Mouse (Mus musculus) lung, adult 18-20 months (tissue): ENCODE data around the gene Tmem164.
A peak's percentile ranks its signal among the peaks of the same experiment; 100 is the strongest.

Experiments
- DNase-seq, 2 experiments: peaks; one replicate each; pipeline ENCODE4 v3.0.0; 2022; ENCODE audit warnings: mixed read lengths in 2 of 2

The Tmem164 gene

DNA sequence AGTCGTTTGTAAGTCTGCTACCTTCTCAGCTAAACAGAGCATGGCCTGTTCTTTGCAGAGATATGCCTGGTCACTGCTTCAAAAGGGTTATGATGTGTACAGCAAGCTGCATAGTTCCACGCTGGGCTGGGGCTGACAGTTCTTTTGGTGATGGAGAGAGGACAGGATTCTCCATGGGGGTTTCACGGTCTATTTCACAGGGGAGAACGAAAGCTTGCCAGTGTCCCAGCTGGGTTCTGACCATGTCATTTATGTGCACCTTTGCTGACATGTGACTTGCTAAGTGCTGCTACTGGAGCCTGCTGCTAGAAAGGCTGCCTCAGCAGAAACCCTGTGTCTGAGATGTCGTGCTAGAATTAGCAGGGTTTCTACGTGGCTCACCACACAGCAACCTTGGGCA is 74.3 kb downstream of the Tmem164 start:
- no peak for DNase-seq

DNA sequence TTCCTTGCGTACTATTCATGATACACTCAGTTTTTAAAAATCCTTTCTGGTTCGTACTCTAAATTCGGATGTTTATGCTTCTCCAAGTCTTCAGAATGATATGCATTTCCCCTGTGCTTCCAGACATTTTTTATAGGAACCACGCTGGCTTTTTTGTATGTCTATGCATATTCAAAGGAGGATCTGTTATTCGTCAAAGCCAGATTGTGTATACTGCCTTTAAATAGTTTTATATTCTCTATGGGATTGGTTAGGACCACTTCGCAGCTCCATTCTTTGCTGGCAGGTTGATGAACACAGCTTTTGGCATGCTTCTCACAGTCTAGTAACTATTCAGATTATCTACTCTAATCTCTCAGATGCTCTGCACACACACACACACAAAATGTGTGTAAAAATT is 79.2 kb downstream of the Tmem164 start:
- no peak for DNase-seq

DNA sequence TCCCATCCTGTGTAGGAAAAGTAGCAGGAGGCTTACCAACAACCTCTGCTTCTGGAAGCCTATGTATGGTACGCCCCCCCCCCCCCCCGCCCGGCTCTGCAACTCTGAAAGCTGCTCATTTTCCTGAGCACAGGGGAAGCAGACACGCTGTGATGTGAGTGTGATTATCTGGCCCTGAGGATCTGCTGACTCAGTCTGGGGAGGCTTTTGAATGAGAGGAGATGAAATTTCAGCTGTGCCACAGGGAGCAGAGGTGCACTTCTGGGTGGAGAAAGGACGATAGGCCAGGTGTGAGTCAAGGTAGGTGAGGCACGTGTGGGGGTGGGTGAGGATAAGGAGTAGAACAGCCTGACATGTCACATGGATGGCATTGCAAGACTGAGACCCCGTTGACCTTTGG is 82.1 kb downstream of the Tmem164 start:
- DNase-seq: no peak

DNA sequence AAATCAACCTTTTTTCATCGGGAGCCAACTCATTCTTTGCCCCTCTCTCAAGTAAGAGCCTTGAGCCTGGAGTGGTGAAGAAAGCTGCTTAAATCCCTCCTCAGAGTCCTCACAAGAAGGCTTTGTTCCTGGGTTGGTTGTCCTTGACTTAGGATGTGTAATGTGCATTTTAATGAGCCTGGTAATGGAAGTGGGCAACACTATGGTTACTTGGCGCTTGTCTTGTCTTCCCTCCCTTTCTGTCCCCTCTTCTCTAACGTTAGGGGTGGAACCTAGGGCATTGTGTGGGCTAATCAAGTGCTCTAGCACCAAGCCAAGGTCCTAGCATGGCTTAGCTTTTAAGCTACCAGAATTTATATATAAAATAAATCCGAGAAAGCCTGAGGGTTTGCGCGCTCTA is 88.5 kb downstream of the Tmem164 start:
- no peak for DNase-seq

DNA sequence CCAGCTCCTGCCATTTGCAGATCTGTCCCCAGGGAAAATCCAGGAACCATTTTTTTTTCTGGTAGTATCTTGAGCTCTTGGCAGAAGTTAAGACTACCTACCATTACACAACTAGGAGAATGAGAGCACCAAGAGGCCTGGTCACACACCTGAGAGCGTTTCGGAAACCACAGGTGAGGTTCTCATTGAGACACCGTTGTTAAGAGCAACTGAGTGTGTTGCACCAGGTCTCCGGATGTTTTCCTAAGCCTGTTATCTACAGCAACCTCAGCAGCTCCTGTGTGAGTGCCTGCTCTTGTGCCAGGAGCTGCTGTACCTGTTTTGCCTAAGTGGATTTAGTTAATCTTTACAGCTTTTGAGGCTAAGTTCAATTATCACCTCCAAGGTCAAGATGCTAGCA is 92.5 kb downstream of the Tmem164 start:
- DNase-seq: peak; percentile 68 to 69

DNA sequence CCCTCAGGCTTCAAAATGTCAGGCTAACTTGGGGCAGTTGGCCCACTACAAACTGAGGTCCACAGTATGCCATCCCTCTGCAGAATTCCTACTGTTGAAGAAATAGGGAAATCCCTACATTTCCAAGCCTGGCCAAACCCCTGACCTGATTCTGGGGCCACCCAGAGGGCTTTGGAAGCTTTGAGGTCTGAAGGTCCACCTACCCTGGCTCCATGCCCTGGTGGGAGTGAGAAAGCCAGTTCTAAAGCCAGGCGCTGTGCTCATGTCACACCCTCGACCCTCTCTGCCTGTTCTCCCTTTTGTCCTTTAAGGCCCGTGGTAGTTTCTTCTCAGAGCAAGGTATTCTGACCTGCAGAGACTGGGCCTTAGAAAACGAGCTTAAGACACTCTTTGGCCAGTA is 94.9 kb downstream of the Tmem164 start:
- DNase-seq: peak in 1 of 2 experiments; percentile 27

DNA sequence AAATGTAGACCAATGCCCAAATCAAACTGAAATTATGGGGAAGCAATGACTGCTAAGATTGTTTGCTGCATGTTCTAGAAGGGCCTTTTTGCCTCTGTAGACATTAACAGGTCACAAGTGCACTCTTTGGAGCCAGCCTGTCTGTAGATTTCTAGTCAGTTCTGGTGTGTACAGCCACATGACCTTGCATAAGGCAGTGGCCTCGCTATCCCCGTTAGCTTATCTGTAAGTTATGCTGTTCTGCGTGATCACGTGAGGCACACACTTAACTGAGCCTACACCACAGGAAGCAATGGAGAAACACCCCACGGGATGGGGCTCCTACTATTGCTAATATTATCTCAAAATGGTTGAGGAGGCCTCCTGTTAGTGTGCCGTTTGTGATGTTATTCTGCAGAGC is 97.4 kb downstream of the Tmem164 start:
- DNase-seq: peak; percentile 12 to 35

DNA sequence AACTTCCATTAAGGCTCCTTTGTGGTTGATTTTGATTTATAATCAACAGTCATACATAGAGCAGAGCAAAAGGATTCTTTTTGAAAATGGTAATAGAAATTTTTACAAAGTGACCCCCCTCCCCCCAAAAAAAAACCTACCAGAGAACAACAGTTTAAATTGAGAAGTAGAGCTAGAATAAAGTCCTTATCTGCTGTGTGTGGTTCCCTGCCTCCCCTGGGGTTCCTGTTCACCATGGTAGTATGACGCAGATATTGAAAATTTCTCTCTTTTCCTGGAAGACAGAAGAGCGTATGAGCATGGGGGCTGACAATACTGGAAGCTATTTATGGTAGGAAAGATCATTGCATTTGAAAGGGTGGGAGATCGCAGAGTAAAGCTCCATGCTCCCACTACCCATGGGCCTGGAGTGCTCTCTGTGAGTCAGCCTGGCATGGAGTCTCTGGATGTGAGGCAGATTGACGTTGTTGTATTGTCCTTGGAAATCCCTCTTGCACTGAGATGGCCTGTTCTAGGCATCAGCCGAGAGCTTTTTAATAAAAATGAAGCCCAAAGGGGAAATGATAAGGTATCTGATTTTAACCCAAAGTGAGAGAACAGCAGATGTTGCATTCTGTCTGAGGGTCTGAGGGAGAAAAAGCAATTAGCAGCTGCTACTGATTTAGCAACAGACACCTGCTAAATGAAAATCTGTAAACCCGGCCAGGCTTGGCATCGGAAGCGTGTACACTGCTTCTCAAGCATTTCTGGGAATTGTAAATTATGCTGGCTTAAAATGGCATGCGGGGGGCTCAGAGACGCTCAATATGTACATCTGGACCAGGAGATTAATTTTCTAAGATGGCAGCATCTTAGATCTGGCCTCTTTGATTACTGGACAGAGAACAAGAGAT is 105.2 kb downstream of the Tmem164 start:
- no peak for DNase-seq

DNA sequence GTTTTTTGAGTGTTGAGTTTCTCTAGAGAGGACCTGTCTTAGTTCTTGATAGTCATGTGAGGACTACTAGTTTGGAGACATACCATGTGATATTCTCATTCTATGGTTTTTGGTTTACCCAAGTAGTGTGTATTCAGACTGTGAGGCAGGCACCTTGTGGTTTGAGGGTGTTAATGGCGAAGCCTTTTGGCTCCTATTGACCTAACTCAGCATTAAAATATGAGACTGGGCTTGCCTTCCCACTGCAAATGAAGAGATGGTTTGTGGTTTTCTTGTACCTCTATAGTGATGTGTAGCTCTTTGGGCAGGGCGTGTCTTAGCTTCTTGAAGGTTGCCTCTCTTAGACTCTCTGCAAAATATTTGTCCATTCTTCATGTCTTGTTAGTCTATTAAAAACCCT is 111.0 kb downstream of the Tmem164 start:
- DNase-seq: no peak

DNA sequence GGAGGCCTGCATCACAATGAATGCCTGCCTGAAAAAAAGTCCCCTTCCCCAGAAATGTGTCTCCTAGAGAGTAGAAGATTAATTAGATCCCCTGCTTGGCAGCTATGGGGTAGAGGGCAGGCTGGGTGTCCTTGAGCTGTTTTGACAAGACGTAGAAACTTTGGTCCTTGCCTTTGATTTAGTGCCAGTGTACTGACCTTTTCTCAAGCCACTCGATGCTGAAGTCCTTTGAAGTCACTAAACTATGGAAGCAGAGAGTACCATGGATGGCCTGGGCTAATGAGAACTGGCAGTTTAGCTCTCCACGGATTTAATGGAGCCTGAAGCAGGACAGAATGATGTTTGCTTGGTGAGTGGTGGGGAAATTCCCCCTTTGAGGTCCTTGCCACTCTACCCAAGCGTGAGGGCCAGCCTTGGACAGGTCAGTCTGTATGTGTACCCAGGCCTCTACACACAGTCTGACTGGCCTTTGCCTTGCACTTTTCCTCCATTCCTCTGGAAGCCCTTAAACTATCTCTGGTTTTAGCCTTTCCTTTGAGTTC is 112.9 kb downstream of the Tmem164 start:
- peak in 1 of 2 experiments; percentile 4 for DNase-seq

DNA sequence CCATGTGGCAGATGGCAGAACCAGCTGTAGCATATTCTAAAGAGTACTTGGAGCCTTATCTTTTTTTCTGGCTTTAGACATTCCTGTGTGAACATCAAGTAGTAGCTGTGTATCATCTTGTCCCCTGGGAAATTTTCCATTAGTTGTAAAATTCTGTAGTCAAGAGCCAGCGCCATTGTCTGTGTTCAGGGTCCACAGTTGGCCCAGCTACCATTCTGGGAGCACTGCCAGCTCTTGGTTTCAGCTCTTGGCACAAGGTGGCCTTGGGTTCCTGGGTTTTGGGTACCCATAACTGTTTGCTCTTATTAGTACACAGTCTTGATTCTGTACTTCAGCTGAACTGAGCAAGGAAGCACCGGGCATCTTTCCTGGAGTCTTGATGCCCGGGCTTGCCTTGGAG is 123.4 kb downstream of the Tmem164 start:
- peak in 1 of 2 experiments; percentile 6 for DNase-seq

DNA sequence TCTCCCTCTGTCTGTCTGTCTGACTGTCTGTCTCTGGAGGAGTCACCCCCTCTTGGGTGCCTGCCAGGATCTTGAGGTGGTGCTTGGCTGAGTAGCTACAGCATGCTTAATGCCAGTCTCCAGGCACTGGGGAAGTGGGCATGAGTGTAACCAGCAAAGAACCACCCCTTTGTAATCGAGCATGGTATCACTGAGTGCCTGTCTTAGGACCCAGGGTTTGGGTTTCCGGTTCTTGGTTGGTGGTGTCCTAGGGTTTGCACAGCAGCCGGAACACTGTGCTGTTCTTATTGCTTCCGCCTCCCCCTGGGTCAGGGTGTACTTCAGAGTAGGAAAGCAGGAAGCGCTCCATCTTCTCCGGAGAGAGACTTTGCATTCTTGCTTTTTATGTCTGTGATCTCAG is 124.9 kb downstream of the Tmem164 start:
- peak in 1 of 2 experiments; percentile 11 for DNase-seq

DNA sequence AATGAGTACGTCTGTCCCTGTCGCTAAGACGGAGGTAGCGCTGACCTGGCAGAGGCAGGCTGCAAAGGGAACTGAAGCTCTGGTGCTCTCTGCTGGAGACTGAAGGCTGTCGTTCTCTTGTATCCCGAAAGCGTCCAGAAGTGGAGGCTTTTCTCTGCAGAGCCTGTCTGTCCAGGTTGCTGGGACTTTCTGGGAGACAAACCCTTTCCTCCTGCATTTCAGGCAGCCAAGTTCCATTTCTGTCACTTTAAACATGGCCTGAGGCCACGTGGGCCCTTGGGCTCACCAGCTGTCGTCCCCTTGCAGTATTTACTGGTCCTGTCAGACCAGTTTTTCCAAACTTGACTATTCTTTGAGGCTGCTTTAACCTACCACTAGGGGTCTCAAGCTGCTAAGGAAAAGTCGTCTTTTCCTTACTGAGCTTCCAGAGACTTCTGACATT is 125.4 kb downstream of the Tmem164 start:
- peak; percentile 34 to 49 for DNase-seq

DNA sequence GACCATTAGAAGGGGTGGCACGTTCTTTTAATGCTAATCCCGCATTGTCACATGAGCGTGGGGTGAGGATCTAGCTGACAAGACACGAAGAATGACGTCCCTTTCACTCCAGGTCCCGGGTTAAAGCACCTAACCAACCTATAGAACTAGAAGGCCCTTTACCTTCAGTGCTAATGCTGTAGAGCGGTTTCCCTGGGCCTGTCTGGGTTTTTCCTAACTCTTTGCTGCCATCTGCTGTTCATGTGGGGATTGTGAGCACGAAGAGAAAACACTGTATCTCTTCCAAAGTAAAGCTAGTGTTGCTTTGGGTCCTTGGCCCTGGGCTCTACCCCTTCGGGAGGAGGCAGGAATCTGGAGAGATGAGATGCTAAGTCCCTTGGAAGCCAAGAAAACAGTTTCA is 127.2 kb downstream of the Tmem164 start:
- peak; percentile 29 to 48 for DNase-seq

DNA sequence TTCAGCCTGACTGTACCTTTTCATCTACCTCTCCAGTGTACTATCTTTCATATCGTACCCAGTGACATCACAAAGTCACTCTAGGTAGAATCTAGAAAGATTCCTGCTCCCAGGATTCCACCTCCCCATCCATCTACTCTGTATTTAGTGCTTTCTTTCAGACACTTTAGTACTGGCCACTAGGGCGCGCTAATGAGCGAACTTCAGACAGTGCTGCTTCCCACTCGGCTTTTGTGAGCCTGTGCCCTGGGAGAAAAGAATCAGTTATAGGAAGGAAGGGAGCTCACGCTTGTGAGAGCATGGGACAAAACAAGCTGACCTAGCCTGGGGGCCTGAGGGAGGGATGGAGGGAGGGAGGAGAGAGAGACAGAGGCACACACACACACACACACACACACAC is 131.9 kb downstream of the Tmem164 start:
- peak in 1 of 2 experiments; percentile 10 for DNase-seq

DNA sequence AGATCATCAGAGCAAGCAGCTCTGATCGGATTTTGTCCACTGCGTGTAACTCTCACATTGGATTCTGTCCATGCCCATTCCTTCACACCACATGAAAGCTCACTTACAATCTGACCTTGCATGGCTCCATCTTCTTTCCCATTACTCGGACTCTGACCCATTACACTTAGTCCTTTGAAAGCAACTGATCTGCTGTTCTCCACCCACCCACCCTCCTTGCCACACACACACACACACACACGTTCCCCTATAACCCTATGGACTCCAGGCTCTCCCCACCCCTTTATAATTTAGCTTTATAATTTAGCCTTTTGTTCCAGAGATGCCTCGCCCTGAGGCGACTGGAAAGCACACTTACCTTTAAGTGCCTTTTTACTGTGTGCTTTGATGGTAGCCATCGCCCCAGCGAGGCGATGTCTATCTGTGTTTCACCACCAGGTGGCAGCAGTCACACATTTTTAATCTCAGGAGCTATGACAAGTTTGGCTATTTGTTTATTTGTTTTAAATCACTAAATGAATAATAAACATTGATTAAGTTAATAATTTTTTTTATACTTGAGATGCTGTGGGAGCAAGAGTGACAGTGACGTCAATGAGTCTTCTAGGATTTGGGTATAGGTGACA is 137.0 kb downstream of the Tmem164 start:
- DNase-seq: peak in 1 of 2 experiments; percentile 15

DNA sequence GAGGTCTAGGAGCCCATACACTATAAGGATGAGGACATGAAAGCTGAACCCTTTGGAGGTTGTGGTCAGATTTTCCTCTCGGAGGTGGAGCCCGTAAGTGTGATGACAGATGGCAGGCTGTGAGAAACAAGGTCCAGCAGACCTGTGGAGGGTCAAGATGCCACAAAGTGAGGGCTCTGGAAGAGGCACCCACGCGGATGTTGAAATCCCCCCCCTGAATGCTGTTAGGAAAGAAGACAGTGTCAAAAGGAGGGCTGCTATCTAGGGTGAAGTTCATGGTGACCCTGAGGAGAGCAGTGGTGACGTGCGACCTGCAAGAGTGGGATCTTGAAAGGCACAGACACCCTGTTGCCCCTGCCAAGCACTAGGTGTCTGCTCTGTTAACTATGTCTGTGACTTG is 140.0 kb downstream of the Tmem164 start:
- no peak for DNase-seq

DNA sequence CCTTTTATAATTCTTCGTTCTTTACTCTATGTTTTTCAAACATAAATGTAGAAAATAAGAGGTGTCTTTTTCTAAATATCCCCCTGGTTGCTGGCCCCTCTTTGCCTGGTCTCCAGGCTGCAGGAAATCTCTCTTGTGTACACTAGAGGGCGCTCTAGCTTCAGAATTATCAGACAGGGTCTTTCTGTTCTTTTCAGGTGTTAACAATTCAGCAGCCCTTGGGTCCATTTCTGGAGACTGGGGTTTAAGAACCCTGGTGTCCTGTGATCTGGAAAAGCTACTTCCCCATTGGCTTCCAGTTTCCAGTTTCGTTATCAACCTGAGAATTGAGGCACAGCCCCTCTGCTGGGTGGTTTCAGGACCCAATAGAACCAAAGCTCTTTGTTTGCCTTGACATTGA is 140.6 kb downstream of the Tmem164 start:
- DNase-seq: no peak

DNA sequence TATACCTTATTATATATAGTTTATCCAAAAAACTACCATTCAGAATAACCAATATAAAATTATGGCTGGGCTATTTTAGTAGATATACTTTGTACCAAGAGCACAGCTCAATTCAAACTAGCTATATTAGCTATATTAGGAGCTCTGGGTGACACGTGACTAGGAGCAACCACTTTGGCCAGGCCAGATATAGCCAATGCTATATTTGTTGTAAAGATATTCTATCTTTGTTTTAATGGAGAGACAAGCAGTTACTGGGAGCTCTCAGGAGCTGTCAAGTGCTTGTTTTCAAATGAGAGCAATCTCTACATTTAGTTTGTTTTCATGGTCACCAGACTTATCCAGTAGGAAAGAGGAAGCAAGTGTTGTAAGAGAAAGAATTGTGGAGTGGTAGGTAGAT is 144.1 kb downstream of the Tmem164 start:
- DNase-seq: no peak

DNA sequence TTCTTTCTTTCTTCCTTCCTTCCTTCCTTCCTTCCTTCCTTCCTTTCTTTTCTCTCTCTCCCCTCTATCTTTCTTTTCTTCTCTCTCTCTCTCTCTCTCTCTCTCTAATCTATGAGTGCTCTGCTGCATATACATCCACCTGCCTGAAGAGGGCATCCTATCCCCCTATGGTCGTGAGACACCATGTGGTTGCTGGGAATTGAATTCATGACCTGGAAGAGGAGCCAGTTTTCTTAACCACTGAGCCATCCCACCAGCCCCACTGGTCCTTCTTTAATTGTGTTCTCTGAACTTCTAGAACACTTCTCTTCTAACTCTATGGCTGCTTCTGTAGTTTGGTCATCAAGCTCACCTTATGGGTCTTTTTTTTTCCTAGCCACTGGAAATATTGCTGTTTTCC is 146.4 kb downstream of the Tmem164 start:
- DNase-seq: no peak

DNA sequence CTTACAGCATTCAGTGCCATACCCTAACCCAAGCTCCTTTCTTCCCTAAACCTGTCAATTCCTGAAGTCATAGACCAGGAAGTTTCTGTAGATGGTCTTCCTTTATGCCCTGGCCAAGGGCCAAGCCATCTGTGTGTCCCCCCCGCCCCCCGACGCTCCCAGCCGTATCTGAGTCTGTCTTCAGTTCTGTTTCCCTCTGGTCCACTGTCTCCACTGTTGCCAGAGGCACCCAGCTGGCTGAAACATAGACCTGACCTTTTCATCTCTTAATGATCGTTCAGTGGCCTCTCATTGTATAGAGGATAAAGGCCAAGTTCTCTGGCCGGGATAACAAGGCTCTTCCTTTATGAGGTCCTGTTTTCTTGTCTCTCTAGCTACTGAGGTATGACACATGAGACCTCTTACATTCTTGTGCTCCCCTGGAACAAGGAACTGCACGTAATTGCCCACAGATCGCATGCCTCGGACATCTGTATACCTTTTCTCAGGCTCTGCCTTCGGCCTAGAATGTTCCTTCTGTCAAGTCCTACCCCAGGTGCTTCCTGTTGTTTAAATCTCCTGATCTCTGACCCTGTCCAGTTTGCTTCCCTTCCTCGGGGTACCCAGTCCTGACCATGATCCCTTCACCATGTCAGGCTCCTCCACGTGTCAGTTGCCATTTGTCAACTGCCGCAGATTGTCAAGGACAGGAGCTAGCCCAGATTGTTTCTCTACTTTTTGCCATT is 147.1 kb downstream of the Tmem164 start:
- no peak for DNase-seq

DNA sequence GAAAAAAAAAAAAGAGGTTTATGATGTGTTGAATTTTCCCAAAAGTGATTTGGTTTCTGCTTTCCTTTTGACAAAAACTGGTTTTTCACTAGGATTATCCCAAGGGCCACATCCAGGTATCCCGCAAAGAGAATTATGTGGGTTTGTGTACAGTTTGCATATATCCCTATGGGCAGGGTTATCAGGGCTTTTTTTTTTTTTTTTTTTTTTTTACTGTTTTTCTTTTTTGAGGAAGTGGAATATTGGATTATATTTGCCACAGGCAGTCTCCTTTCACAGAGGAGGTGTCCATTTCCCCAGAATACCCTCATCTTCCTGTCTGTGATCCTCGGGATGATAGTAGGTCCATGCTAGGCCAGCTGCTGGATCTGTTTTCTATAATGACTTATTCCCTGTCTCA is 148.1 kb downstream of the Tmem164 start:
- no peak for DNase-seq

DNA sequence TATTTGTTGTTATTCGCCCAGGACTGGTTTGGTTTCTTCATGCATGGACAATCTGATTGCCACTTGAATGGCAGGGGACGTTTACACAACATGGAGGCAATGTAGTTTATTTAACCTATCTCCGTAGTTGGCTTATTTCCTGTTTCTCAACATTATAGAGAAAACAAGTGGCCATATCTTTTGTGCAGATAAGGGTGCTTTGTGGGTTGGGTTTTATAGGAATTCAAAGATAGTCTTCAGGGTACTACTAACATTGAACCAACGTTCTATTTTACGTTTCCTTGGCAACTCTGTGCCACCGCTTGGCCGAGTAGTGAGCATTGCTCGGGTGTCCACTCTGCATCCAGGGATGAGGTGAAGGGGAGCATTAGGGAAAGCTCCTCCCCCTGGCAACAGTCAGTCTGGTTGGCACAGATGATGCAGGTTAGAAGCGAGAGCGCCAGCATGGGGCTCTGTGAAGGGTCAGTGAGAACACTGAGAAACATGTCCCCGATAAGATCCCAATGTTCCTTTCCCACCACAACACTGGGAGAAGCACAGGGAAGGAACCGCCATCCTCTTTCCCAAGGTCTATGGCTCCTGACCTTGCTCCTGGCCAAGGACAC is 148.8 kb downstream of the Tmem164 start:
- no peak for DNase-seq
